Comparison of ENCODE assay signal across 10 mouse cellular contexts in genomic region chr15:88851507-88852149, GRCm38 (mm10). TPM values are rescaled to one million over a fixed set of nuclear protein-coding genes. Genes with fewer than 3 reads are reported as not detected.
DNase-seq lines count a peak whose midpoint lies in the region; ATAC-seq and TF ChIP-seq lines count a peak whose summit lies in the region.
"Had no signal": no experiment of that assay in that cellular context is flagged by ENCODE, and none has a peak within 500 bp of the region (broad histone marks: within the 10 kb centered on the region; RNA-seq: fewer than 3 reads in every experiment).

No protein-coding gene starts in this region.

- no peak for TF ChIP-seq EP300 in heart, postnatal 0 days (IDR thresholded peaks at IDR 0.05; ENCODE audit: low read depth)

- no peak overlapping the region for H3K4me2 ChIP-seq in heart, postnatal 0 days (ENCODE audit: low read depth, low read length)
- H3K4me2 ChIP-seq in intestine, embryonic 15.5 days (replicated peaks): peak overlapping the region; percentile 17; the same call in 1 of the 2 replicates
- H3K4me2 ChIP-seq: limb, embryonic 15.5 days had no signal

- H3K4me1 ChIP-seq in heart, postnatal 0 days (ENCODE audit: control insufficient read depth, insufficient read depth): peaks cover 48% of the 10 kb centered on the region
- H3K4me1 ChIP-seq in intestine, embryonic 15.5 days (replicated peaks): peaks cover 38% of the 10 kb centered on the region
- peaks cover 63% of the 10 kb centered on the region for H3K4me1 ChIP-seq in small intestine, adult 2 months (ENCODE audit: control insufficient read depth, insufficient read depth, insufficient read length, low read length)

- intact Hi-C loops in heart, postnatal 10 days (cut with DNase I): loop anchor here (1.0 kb wide), 1 partner anchor 10 kb away; no protein-coding TSS in a partner anchor

- TF ChIP-seq POLR2A in small intestine, adult 2 months (IDR thresholded peaks at IDR 0.05; ENCODE audit: low read depth, low read length): no peak

- 0 out of 2 replicates have a peak overlapping the region, but pooled peaks have one; percentile 1 for H3K9ac ChIP-seq in heart, postnatal 0 days (replicated peaks; ENCODE audit: low read depth, low read length)
- no peak overlapping the region; the same call in 1 of the 2 replicates for H3K9ac ChIP-seq in intestine, embryonic 15.5 days
- H3K9ac ChIP-seq: limb, embryonic 15.5 days had no signal

- ATAC-seq in heart, postnatal 0 days (ENCODE audit: insufficient read depth, low read depth): no peak
- peak; percentile 90 for ATAC-seq in intestine, embryonic 15.5 days

- no peaks in the 10 kb centered on the region for H3K27me3 ChIP-seq in heart, postnatal 0 days (ENCODE audit: control insufficient read depth, insufficient read depth, low read length)
- no peaks in the 10 kb centered on the region for H3K27me3 ChIP-seq in intestine, embryonic 15.5 days (replicated peaks)
- H3K27me3 ChIP-seq in small intestine, adult 2 months (ENCODE audit: control insufficient read depth, insufficient read depth, low read length): no peaks in the 10 kb centered on the region
- H3K27me3 ChIP-seq: limb, embryonic 15.5 days had no signal

- H3K27ac ChIP-seq in heart, postnatal 0 days (ENCODE audit: low read depth): no peak overlapping the region; the same call in 1 of the 2 replicates
- peak overlapping the region; percentile 60 for H3K27ac ChIP-seq in intestine, embryonic 15.5 days
- peak overlapping the region; percentile 70 for H3K27ac ChIP-seq in small intestine, adult 2 months (ENCODE audit: insufficient read depth, low read depth, low read length)
- H3K27ac ChIP-seq: limb, embryonic 15.5 days had no signal

- H3K4me3 ChIP-seq in heart, postnatal 0 days (ENCODE audit: low read depth, low read length): no peak overlapping the region
- no peak overlapping the region for H3K4me3 ChIP-seq in intestine, embryonic 15.5 days (replicated peaks)
- no peak overlapping the region for H3K4me3 ChIP-seq in small intestine, adult 2 months (ENCODE audit: low read depth, low read length)
- H3K4me3 ChIP-seq: limb, embryonic 15.5 days had no signal

- no peaks in the 10 kb centered on the region for H3K9me3 ChIP-seq in heart, postnatal 0 days (replicated peaks; ENCODE audit: control insufficient read depth, low read length)
- no peaks in the 10 kb centered on the region for H3K9me3 ChIP-seq in intestine, embryonic 15.5 days
- H3K9me3 ChIP-seq: limb, embryonic 15.5 days had no signal

- 84% methylated on average over 10 of the region's 10 CpGs for WGBS in heart, postnatal 0 days
- 56% methylated on average over 10 of the region's 10 CpGs for WGBS in intestine, embryonic 15.5 days
- WGBS in small intestine, adult 2 months: 29% methylated on average over 10 of the region's 10 CpGs

- no peak for TF ChIP-seq CTCF in heart, postnatal 0 days (IDR thresholded peaks at IDR 0.05; ENCODE audit: low read depth)
- TF ChIP-seq CTCF in small intestine, adult 2 months (IDR thresholded peaks at IDR 0.05; ENCODE audit: extremely low read depth, insufficient read length, insufficient replicate concordance, low read depth, low read length): no peak

- no peaks in the 10 kb centered on the region for H3K36me3 ChIP-seq in heart, postnatal 0 days (replicated peaks; ENCODE audit: control insufficient read depth, insufficient read depth, low read length)
- H3K36me3 ChIP-seq in intestine, embryonic 15.5 days: no peaks in the 10 kb centered on the region
- H3K36me3 ChIP-seq in small intestine, adult 2 months (ENCODE audit: control insufficient read depth, insufficient read depth, low read length): no peaks in the 10 kb centered on the region
- H3K36me3 ChIP-seq: limb, embryonic 15.5 days had no signal

- no peak for DNase-seq in heart, postnatal 0 days (ENCODE audit: low spot score)
- no peak for DNase-seq in heart, postnatal 10 days
- peak; percentile 78 for DNase-seq in kidney, postnatal 10 days
- DNase-seq in natural killer cell, adult 2 months (ENCODE audit: low spot score in 2 of 2): no peak
- DNase-seq in frontal cortex, postnatal 14 days (ENCODE audit: low spot score in 2 of 2): no peak
- DNase-seq: gastrocnemius, postnatal 14 days; thymus, adult 18-20 months had no signal

RNA-seq across cellular contexts. Expression of gene Pim3, which starts 10.4 kb away (rescaled TPM):
- 98.4 and 139 TPM in 2 replicates for total RNA-seq in heart, postnatal 0 days (2014; rRNA removed; ENCODE audit: low replicate concordance)
- 50.6 and 71.1 TPM in 2 replicates for polyA plus RNA-seq in heart, postnatal 0 days (2015; fragmentation: Nextera tagmentation; extraction: Ambion mirVana)
- 10 to 100 TPM; 49.8 to 85.5 TPM for total RNA-seq in heart, postnatal 10 days (2021)
- 53.8 and 54.5 TPM in 2 replicates for polyA plus RNA-seq in intestine, embryonic 15.5 days (2015; fragmentation: Nextera tagmentation; extraction: Ambion mirVana)
- polyA plus RNA-seq in small intestine, adult 2 months (2012; rRNA removed): 38.3 and 60.3 TPM in 2 replicates

RNA-seq across cellular contexts. Expression of gene Creld2, which starts 32.2 kb away (rescaled TPM):
- total RNA-seq in heart, postnatal 0 days (2014; rRNA removed; ENCODE audit: low replicate concordance): 23.3 and 24.0 TPM in 2 replicates
- polyA plus RNA-seq in heart, postnatal 0 days (2015; fragmentation: Nextera tagmentation; extraction: Ambion mirVana): 26.3 and 35.3 TPM in 2 replicates
- total RNA-seq in heart, postnatal 10 days (2021): 10 to 100 TPM; 16.8 to 20.3 TPM
- polyA plus RNA-seq in intestine, embryonic 15.5 days (2015; fragmentation: Nextera tagmentation; extraction: Ambion mirVana): 97.9 and 131 TPM in 2 replicates
- 55.7 and 59.1 TPM in 2 replicates for polyA plus RNA-seq in small intestine, adult 2 months (2012; rRNA removed)

RNA-seq across cellular contexts. Expression of gene Alg12, which starts 32.5 kb away (rescaled TPM):
- 19.5 and 21.8 TPM in 2 replicates for total RNA-seq in heart, postnatal 0 days (2014; rRNA removed; ENCODE audit: low replicate concordance)
- 6.4 and 6.5 TPM in 2 replicates for polyA plus RNA-seq in heart, postnatal 0 days (2015; fragmentation: Nextera tagmentation; extraction: Ambion mirVana)
- 1 to 10 TPM; 8.6 to 8.8 TPM for total RNA-seq in heart, postnatal 10 days (2021)
- 12.7 and 14.0 TPM in 2 replicates for polyA plus RNA-seq in intestine, embryonic 15.5 days (2015; fragmentation: Nextera tagmentation; extraction: Ambion mirVana)
- 14.5 and 16.4 TPM in 2 replicates for polyA plus RNA-seq in small intestine, adult 2 months (2012; rRNA removed)
